Mouse (Mus musculus) limb, embryonic 11.5 days (tissue): ENCODE data around the gene Uxt. TPM values are rescaled to one million over a fixed set of nuclear protein-coding genes. Genes with fewer than 3 reads are reported as not detected.

ENCODE experiments used
- ATAC-seq: fragments of 200-750 bp; cut with Nextera tagmentation; 2 replicates; pipeline ENCODE4 v1.8.0; 2017; ENCODE audit warnings: low read depth; ENCODE audit not compliant: insufficient number of reproducible peaks, low FRiP score, low TSS enrichment
- DNase-seq: peaks from one replicate; pipeline ENCODE4 v3.0.0-alpha.2; 2015; ENCODE audit warnings: low spot score
- H3K27ac ChIP-seq: fragments of 300-500 bp; sonication (generic); replicated peaks from 2 replicates; pipeline ENCODE4 v1.5.1; 2014; ENCODE audit warnings: low read depth, mild to moderate bottlenecking, low read length
- H3K27me3 ChIP-seq: fragments of 300-500 bp; sonication (generic); 2 replicates; pipeline ENCODE4 v1.6.1; 2014; ENCODE audit warnings: mild to moderate bottlenecking, low read length, mixed read lengths; ENCODE audit not compliant: control insufficient read depth, insufficient read depth
- H3K36me3 ChIP-seq: fragments of 300-500 bp; sonication (generic); 2 replicates; pipeline ENCODE4 v1.6.1; 2014; ENCODE audit warnings: mild to moderate bottlenecking, low read length, moderate library complexity, mixed read lengths; ENCODE audit not compliant: control insufficient read depth, insufficient read depth
- H3K4me1 ChIP-seq: fragments of 300-500 bp; sonication (generic); 2 replicates; pipeline ENCODE4 v1.6.1; 2014; ENCODE audit warnings: low read length, mixed read lengths; ENCODE audit not compliant: control insufficient read depth, insufficient read depth
- H3K4me2 ChIP-seq: fragments of 300-500 bp; sonication (generic); 2 replicates; pipeline ENCODE4 v1.6.1; 2014; ENCODE audit warnings: low read depth, mild to moderate bottlenecking, moderate library complexity; ENCODE audit not compliant: severe bottlenecking
- H3K4me3 ChIP-seq: fragments of 300-500 bp; sonication (generic); 2 replicates; pipeline ENCODE4 v1.5.1; 2014; ENCODE audit warnings: low read depth, low read length
- H3K9ac ChIP-seq: fragments of 300-500 bp; sonication (generic); 2 replicates; pipeline ENCODE4 v1.6.1; 2014; ENCODE audit warnings: mild to moderate bottlenecking, low read length
- H3K9me3 ChIP-seq: fragments of 300-500 bp; sonication (generic); 2 replicates; pipeline ENCODE4 v1.6.1; 2016; ENCODE audit warnings: low read length; ENCODE audit not compliant: control insufficient read depth
- WGBS: fragments of 180-500 bp; shearing (Covaris S2); extraction: QIAGEN DNeasy Blood & Tissue Kit; methylation state at CpG from one replicate; pipeline ENCODE4 v1.1.7; 2014; 5-methylcytosine and 5-hydroxymethylcytosine counted together
- polyA plus RNA-seq: library from polyadenylated mRNA; unstranded; fragments of >200 nt; fragmentation: Nextera tagmentation; extraction: Ambion mirVana; gene quantifications from 2 replicates; pipeline ENCODE4 v1.2.1, GENCODE M21; 2014

Uxt gene
- polyA plus RNA-seq, 1 experiment from 2014 or later = 56.2 TPM

DNA sequence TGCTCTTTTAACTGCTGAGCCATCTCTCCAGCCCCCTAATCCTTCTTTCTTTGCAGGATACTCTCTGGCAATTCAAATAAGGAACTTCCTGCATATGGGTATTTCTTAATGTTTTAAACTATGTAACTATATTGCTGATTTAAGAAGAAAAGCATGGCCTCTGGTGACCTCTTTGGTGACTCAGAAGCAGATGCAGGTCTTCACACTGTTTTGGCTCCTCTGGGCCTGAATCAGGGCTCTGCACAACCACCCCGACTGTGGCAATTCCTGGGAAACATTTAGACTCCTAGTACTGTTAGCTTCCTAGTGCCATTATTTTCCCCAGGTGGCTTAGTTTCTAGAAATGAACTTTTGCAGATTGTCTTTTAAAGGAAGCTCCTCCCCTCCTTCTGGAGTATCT, 38.3 kb downstream of the Uxt start:
- ATAC-seq = no peak
- Histone ChIP-seq H3K9ac (no peak overlapping the region), H3K4me2 (no peak overlapping the region), H3K27me3 (peaks cover 3% of the 10 kb centered on the region; the same call in 1 of the 2 replicates), H3K36me3 (no peaks in the 10 kb centered on the region), H3K9me3 (no peaks in the 10 kb centered on the region), H3K27ac (no peak overlapping the region), H3K4me3 (no peak overlapping the region), H3K4me1 (no peaks in the 10 kb centered on the region)
- 73% methylated on average over 1 of the region's 1 CpGs for WGBS
- no peak for DNase-seq

DNA sequence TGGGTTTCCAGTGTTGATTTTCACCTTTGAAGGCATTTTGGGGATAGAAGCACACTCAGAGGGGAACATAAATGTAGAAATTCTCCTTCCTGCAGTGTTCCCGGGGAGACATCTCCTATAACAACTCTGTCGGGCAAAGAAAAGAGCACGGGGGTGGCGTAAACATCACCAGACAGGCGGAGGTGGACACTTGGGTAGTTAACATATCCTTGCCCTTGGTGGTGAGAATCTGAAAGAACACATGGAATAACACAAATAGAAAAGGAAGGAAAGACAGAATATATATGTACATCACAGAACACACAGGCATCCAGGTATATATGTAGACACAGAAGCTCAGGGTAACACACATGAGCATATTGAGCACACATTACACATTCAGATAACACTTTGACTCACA, 40.5 kb downstream of the Uxt start:
- Histone ChIP-seq H3K27ac (no peak overlapping the region), H3K9ac (no peak overlapping the region), H3K9me3 (no peaks in the 10 kb centered on the region), H3K4me1 (no peaks in the 10 kb centered on the region), H3K4me3 (no peak overlapping the region), H3K36me3 (no peaks in the 10 kb centered on the region), H3K4me2 (peak overlapping the region; percentile 49; the same call in 1 of the 2 replicates), H3K27me3 (peaks cover 3% of the 10 kb centered on the region; the same call in 1 of the 2 replicates)
- ATAC-seq (no peak), DNase-seq (no peak)
- 38% methylated on average over 5 of the region's 5 CpGs for WGBS

DNA sequence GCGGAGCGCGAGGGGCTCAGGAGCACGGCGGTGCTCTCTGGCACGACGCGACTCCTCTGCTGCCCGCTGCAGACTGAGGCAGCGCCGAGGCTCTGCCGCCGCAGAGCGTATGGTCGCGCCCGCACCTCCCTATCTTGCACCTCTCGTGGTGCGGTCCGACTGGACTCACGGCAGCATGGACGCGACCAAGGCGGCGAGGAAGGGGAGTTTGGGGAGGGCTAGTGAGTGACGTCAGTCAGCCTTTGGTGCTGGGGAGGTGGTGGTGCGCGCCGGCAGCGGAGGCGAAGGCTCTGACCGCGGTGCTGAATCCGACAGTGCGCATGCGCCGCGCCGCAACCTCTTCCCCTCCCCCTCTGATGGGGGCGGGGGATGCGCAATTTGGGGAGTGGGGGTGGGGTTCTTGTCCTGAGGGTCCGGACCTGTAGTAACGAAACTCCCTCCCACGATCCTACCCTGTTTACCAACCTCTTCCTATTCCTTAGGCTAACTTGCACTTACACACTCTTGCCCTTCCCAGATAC, 40.9 kb downstream of the Uxt start, which contains the start of gene Syn1:
Syn1 (minus strand) TSS at position 161 of the 521 bp plus-strand sequence.
- peak; percentile 90 for ATAC-seq
- Histone ChIP-seq H3K4me3 (peak within 1 kb of the TSS; percentile 24), H3K27me3 (peaks cover 3% of the 10 kb centered on the region; the same call in 1 of the 2 replicates), H3K4me2 (peak within 1 kb of the TSS; percentile 49), H3K9me3 (no peaks in the 10 kb centered on the region), H3K9ac (no peak within 1 kb of the TSS), H3K27ac (no peak within 1 kb of the TSS), H3K4me1 (no peaks in the 10 kb centered on the region), H3K36me3 (no peaks in the 10 kb centered on the region)
- 17% methylated on average over 28 of the region's 44 CpGs for WGBS
- DNase-seq = peak; percentile 80

DNA sequence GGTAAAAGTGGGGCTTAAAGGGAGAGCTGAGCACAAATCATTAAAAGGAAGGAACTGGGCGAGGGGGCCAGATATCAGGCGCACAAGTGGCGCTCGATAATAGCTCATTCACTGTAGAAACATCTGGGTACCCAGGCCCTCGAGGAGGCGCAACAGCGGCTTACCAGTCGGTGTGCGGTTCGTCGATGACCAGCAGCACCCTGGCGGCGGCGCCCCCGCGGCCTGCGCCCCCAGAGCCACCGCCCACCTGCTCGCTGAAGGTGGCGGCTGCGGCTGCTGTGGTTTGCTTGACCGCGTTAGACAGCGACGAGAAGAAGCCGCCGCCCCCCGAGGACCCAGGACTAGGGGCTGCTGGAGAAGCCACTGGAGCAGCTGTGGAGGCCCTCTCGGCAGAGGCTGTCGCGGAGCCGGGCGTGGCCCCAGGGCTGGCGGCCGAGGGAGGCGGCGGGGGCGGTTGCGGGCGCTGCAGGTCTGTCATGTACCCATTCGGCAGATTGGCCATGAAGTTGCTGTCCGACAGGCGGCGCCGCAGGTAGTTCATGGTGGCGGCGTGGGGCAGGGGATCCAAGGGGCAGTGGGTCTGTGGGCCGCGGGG, 41.5 kb downstream of the Uxt start:
- peak overlapping the region; percentile 24 for H3K4me3 ChIP-seq
- WGBS = 15% methylated on average over 45 of the region's 49 CpGs
- DNase-seq = no peak
- peak overlapping the region; percentile 49 for H3K4me2 ChIP-seq
- peaks cover 3% of the 10 kb centered on the region; the same call in 1 of the 2 replicates for H3K27me3 ChIP-seq
- no peaks in the 10 kb centered on the region for H3K36me3 ChIP-seq
- no peak overlapping the region for H3K27ac ChIP-seq
- no peaks in the 10 kb centered on the region for H3K9me3 ChIP-seq
- peak; percentile 31; the same call in 1 of the 2 replicates for ATAC-seq
- H3K9ac ChIP-seq = no peak overlapping the region
- H3K4me1 ChIP-seq = no peaks in the 10 kb centered on the region

DNA sequence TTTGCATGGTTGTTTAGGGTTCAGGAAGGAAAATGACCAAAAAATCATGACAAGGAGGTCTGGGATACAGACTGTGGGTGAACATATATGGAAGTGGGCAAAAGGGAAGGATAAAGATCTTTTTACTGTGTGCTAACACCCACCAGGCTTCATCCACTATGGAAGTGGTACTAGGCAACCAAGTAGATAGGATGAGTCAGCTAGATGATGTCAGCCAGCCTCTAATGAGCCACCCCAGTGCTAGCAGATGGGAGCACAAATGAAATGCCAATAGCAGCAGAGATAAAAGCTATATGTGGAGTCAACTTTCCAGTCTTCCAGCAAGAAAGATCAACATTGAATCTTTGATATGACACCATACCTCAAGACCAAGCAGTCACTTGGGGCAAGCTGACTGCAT, 46.7 kb downstream of the Uxt start:
- no peak overlapping the region for H3K4me2 ChIP-seq
- H3K36me3 ChIP-seq = no peaks in the 10 kb centered on the region
- H3K27ac ChIP-seq = no peak overlapping the region
- H3K27me3 ChIP-seq = peaks cover 3% of the 10 kb centered on the region; the same call in 1 of the 2 replicates
- no peak overlapping the region for H3K4me3 ChIP-seq
- no peak for DNase-seq
- H3K4me1 ChIP-seq = no peaks in the 10 kb centered on the region
- H3K9ac ChIP-seq = no peak overlapping the region
- ATAC-seq = no peak
- H3K9me3 ChIP-seq = no peaks in the 10 kb centered on the region

DNA sequence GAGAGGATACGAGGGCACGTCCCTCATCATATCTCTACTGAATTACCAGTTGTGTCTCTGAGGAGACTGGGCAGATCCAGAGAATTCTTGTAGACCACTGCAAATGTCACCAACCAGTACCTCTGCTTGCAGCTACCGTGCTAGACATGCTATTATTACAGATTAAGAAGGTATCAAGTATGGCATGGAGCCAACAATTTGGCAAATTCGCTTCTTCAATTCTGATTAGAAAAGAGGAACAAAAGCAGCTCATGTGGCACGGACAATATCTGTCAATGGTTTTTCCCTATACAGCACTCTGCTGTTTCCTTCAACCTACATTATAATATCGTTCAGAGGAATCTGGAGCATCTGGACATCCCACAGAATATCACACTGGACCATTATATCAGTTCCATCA, 48.1 kb downstream of the Uxt start:
- H3K4me3 ChIP-seq = no peak overlapping the region
- WGBS = 87% methylated on average over 6 of the region's 6 CpGs
- no peaks in the 10 kb centered on the region for H3K36me3 ChIP-seq
- H3K27me3 ChIP-seq = no peaks in the 10 kb centered on the region
- no peak for DNase-seq
- no peak for ATAC-seq
- H3K4me1 ChIP-seq = no peaks in the 10 kb centered on the region
- H3K27ac ChIP-seq = no peak overlapping the region
- no peaks in the 10 kb centered on the region for H3K9me3 ChIP-seq
- no peak overlapping the region for H3K4me2 ChIP-seq
- H3K9ac ChIP-seq = no peak overlapping the region

- Histone ChIP-seq H3K9me3 (no peaks in the 10 kb centered on the region), H3K4me3 (no peak overlapping the region), H3K27ac (no peak overlapping the region), H3K4me2 (no peak overlapping the region), H3K36me3 (no peaks in the 10 kb centered on the region), H3K4me1 (no peaks in the 10 kb centered on the region), H3K9ac (no peak overlapping the region), H3K27me3 (no peaks in the 10 kb centered on the region)
- ATAC-seq (no peak), DNase-seq (no peak)
- 49% methylated on average over 3 of the region's 3 CpGs for WGBS
These were observed 51.7 kb downstream of the Uxt start for GRCm38 (mm10) chrX:20910074-20910473.
